Mouse (Mus musculus) ES-Bruce4 (cell line): Measurements from ENCODE around the gene Gpnmb.

Experiments used
- CTCF ChIP-seq: IDR thresholded peaks from one replicate; pipeline ENCODE4 v1.8.1; 2011; ENCODE audit warnings: low read depth, low read length
- EP300 ChIP-seq: IDR thresholded peaks from 2 replicates; pipeline ENCODE4 v1.6.1; 2011; ENCODE audit warnings: low read depth, low read length; ENCODE audit not compliant: insufficient read depth
- POLR2A ChIP-seq: IDR thresholded peaks from one replicate; pipeline ENCODE4 v1.8.1; 2011; ENCODE audit warnings: low read length; ENCODE audit not compliant: insufficient read depth

- TF ChIP-seq EP300 = no peak
- TF ChIP-seq CTCF = no peak
- TF ChIP-seq POLR2A = no peak
These were observed 72.8 kb downstream of the Gpnmb start for GRCm38 (mm10) chr6:49109196-49109595.
